ENCODE assay signal across 21 mouse cellular contexts in genomic region chr11:21102273-21103005, GRCm38 (mm10). TPM values are rescaled to one million over a fixed set of nuclear protein-coding genes. Genes with fewer than 3 reads are reported as not detected.
DNase-seq lines count a peak whose midpoint lies in the region; ATAC-seq and TF ChIP-seq lines count a peak whose summit lies in the region.
"Had no signal": no experiment of that assay in that cellular context is flagged by ENCODE, and none has a peak within 500 bp of the region (broad histone marks: within the 10 kb centered on the region; RNA-seq: fewer than 3 reads in every experiment).

No protein-coding gene starts in this region.

- no peak overlapping the region for H3K4me3 ChIP-seq in layer of hippocampus, adult 2 months
- H3K4me3 ChIP-seq in forebrain, embryonic 16.5 days (replicated peaks; ENCODE audit: low read length), result no peak overlapping the region
- H3K4me3 ChIP-seq: embryonic facial prominence, embryonic 10.5 days; erythroblast, embryonic 14.5 days; heart, embryonic 12.5 days; hindbrain, embryonic 10.5 days had no signal

- H3K36me3 ChIP-seq in forebrain, embryonic 16.5 days (ENCODE audit: control insufficient read depth, insufficient read depth), result no peaks in the 10 kb centered on the region

- ATAC-seq in forebrain, embryonic 16.5 days, result no peak
- ATAC-seq: forebrain, postnatal 0 days had no signal

- 91% methylated on average over 6 of the region's 6 CpGs for WGBS in forebrain, embryonic 16.5 days

- no peaks in the 10 kb centered on the region for H3K9me3 ChIP-seq in forebrain, embryonic 16.5 days (ENCODE audit: control insufficient read depth, low read length)
- H3K9me3 ChIP-seq: embryonic facial prominence, embryonic 10.5 days; G1E; heart, embryonic 12.5 days; hindbrain, embryonic 10.5 days had no signal

- no peak for TF ChIP-seq CTCF in layer of hippocampus, adult 2 months (conservative IDR thresholded peaks at IDR 0.05)

- H3K9ac ChIP-seq in forebrain, embryonic 16.5 days (replicated peaks; ENCODE audit: low read depth, low read length), result no peak overlapping the region
- H3K9ac ChIP-seq: forebrain, postnatal 0 days; heart, embryonic 12.5 days; hindbrain, embryonic 14.5 days had no signal

- DNase-seq in layer of hippocampus, adult 2 months (ENCODE audit: low spot score in 2 of 2), result peak in 1 of 2 experiments; percentile 18
- DNase-seq in layer of hippocampus, postnatal 25 days (ENCODE audit: extremely low spot score in 1 of 2, low spot score in 1 of 2), result no peak
- peak; percentile 64 for DNase-seq in CD4-positive, CD25-positive, alpha-beta regulatory T cell, adult 2 months (ENCODE audit: low read depth, low spot score)
- DNase-seq in brain, adult 2 months (ENCODE audit: low read depth, low spot score), result peak; percentile 77
- DNase-seq in naive thymus-derived CD4-positive, alpha-beta T cell, adult 2 months (ENCODE audit: low read depth), result peak; percentile 63
- no peak for DNase-seq in retina, postnatal 1 day
- no peak for DNase-seq in B cell, adult 2 months
- DNase-seq: adrenal gland, adult 2 months; adrenal gland, postnatal 25 days; cerebellum, adult 2 months; cerebellum, postnatal 10 days; forebrain, postnatal 0 days; gastrocnemius, postnatal 25 days; kidney, adult 11 months had no signal

- H3K4me2 ChIP-seq in forebrain, embryonic 16.5 days (ENCODE audit: low read length), result no peak overlapping the region
- H3K4me2 ChIP-seq: heart, embryonic 12.5 days; hindbrain, embryonic 14.5 days had no signal

- H3K27ac ChIP-seq in layer of hippocampus, adult 2 months, result peak overlapping the region; percentile 19; the same call in 1 of the 2 replicates
- H3K27ac ChIP-seq in forebrain, embryonic 16.5 days (ENCODE audit: low read length), result no peak overlapping the region
- H3K27ac ChIP-seq: embryonic facial prominence, embryonic 10.5 days; hindbrain, embryonic 10.5 days; hindbrain, embryonic 14.5 days had no signal

- H3K27me3 ChIP-seq in forebrain, embryonic 16.5 days (replicated peaks; ENCODE audit: control insufficient read depth, insufficient read depth, low read length), result no peaks in the 10 kb centered on the region
- H3K27me3 ChIP-seq: heart, embryonic 12.5 days had no signal

- 0 out of 2 replicates have a peak, but pooled peaks cover 8% of the 10 kb centered on the region for H3K4me1 ChIP-seq in forebrain, embryonic 16.5 days (replicated peaks; ENCODE audit: control insufficient read depth, insufficient read depth, low read length)
- H3K4me1 ChIP-seq: embryonic facial prominence, embryonic 10.5 days had no signal

RNA-seq across cellular contexts. Expression of gene Peli1, which starts 11.3 kb away (rescaled TPM):
- 10 to 100 TPM; 48.1 to 49.6 TPM for total RNA-seq in layer of hippocampus, adult 2 months (2021)
- total RNA-seq in layer of hippocampus, postnatal 25 days (2021), result 10 to 100 TPM; 52.5 to 52.8 TPM
- polyA plus RNA-seq in forebrain, embryonic 16.5 days (2015; fragmentation: Nextera tagmentation; extraction: Ambion mirVana), result 114 and 128 TPM in 2 replicates

Comparison
In these comparisons a context has a peak if more than half of its experiments do, and no peak if none do; other contexts are left out.
1. DNase-seq: peak in CD4-positive, CD25-positive, alpha-beta regulatory T cell, adult 2 months (single experiment), brain, adult 2 months (single experiment) and naive thymus-derived CD4-positive, alpha-beta T cell, adult 2 months (single experiment); none in layer of hippocampus, postnatal 25 days (0 of 2), retina, postnatal 1 day (single experiment) and B cell, adult 2 months (0 of 2).